ENCODE assay signal across 9 mouse cellular contexts in the genomic region with DNA sequence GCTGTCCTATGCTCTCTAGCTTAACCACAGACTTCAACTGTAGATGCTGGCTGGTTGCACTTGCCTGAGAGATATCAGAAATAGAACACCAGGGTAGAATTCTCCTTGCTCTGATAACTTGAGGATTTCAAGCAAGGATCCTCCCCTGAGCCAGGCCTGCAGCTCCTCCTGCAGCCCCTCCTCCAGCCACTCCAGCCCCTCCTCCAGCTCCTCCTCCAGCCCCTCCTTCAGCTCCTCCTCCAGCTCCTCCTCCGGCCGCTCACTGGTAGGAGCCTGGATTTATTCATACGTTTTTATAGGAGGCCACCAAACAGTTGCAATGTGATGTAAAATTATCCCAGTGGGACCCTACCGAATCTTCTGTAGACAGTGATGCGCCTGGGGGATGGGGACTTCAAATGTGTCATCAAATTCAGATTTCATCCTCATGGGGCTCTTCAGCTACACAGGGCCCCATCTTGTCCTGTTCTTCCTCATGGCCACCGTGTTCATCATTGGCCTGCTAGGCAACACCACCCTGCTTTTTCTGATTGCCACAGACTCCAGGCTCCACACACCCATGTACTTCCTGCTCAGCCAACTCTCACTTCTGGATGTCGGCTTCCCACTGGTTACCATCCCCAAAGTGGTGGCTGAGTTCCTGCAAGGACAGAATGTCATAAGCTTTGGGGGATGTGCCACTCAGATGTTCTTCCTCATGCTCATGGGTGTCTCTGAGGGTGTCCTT. TPM values are rescaled to one million over a fixed set of nuclear protein-coding genes. Genes with fewer than 3 reads are reported as not detected.
DNase-seq lines count a peak whose midpoint lies in the region; ATAC-seq lines count a peak whose summit lies in the region.
"Had no signal": no experiment of that assay in that cellular context is flagged by ENCODE, and none has a peak within 500 bp of the region (broad histone marks: within the 10 kb centered on the region; RNA-seq: fewer than 3 reads in every experiment).

No protein-coding gene starts in this region.

- intact Hi-C loops in left cerebral cortex, postnatal 4 days (cut with DNase I), result loop anchor here (2.0 kb wide), 1 partner anchor 97 kb away; no protein-coding TSS in a partner anchor

- ATAC-seq in megakaryocyte-erythroid progenitor cell, adult 5-6 weeks (replicated peaks; ENCODE audit: low FRiP score, low TSS enrichment, poor library complexity, severe bottlenecking), result peak; percentile 97

- DNase-seq in ZHBTc4 (ENCODE audit: low read depth, low spot score), result peak; percentile 82
- peak; percentile 7 for DNase-seq in cerebellum, adult 9-11 months
- peak; percentile 48 to 49 for DNase-seq in heart, adult 18-20 months
- peak; percentile 24 for DNase-seq in kidney, adult 9 months
- peak; percentile 36 for DNase-seq in left cerebral cortex, postnatal 4 days
- DNase-seq in spleen, postnatal 36 days (ENCODE audit: low spot score in 2 of 2), result peak; percentile 32 to 37
- DNase-seq in yolk sac, embryonic 10.5 days (ENCODE audit: low spot score), result peak; percentile 11

RNA-seq across cellular contexts. Expression of a gene that starts 7.3 kb away (rescaled TPM):
- total RNA-seq in heart, adult 18-20 months (2021), result not detected
- under 1 TPM in 1 of 2 experiments, not detected in 1; 0.04 TPM for total RNA-seq in left cerebral cortex, postnatal 4 days (2021)
- not detected in 2 replicates for total RNA-seq in megakaryocyte-erythroid progenitor cell, adult 5-6 weeks (2014; fragmentation: Nextera tagmentation)
- total RNA-seq in megakaryocyte-erythroid progenitor cell, adult 5-6 weeks (2017), result not detected in 2 replicates
- total RNA-seq: left cerebral cortex, adult 2 months had no signal

RNA-seq across cellular contexts. Expression of a gene that starts 16.6 kb away (rescaled TPM):
- not detected for total RNA-seq in heart, adult 18-20 months (2021)
- total RNA-seq in left cerebral cortex, postnatal 4 days (2021), result not detected
- not detected in 2 replicates for total RNA-seq in megakaryocyte-erythroid progenitor cell, adult 5-6 weeks (2014; fragmentation: Nextera tagmentation)
- total RNA-seq in megakaryocyte-erythroid progenitor cell, adult 5-6 weeks (2017), result not detected in 2 replicates
- total RNA-seq: left cerebral cortex, adult 2 months had no signal

RNA-seq across cellular contexts. Expression of a gene that starts 35.2 kb away (rescaled TPM):
- 100 to 1,000 TPM in 1 of 2 experiments, 10 to 100 TPM in 1; 89.1 to 107 TPM for total RNA-seq in heart, adult 18-20 months (2021)
- 10 to 100 TPM; 74.1 to 78.5 TPM for total RNA-seq in left cerebral cortex, postnatal 4 days (2021)
- total RNA-seq in megakaryocyte-erythroid progenitor cell, adult 5-6 weeks (2014; fragmentation: Nextera tagmentation), result 10.4 and 13.4 TPM in 2 replicates
- total RNA-seq in megakaryocyte-erythroid progenitor cell, adult 5-6 weeks (2017), result 5.9 and 15.5 TPM in 2 replicates

RNA-seq across cellular contexts. Expression of a gene that starts 58.5 kb away (rescaled TPM):
- total RNA-seq in heart, adult 18-20 months (2021), result not detected
- not detected for total RNA-seq in left cerebral cortex, postnatal 4 days (2021)
- total RNA-seq in megakaryocyte-erythroid progenitor cell, adult 5-6 weeks (2014; fragmentation: Nextera tagmentation), result not detected in 2 replicates
- not detected in 2 replicates for total RNA-seq in megakaryocyte-erythroid progenitor cell, adult 5-6 weeks (2017)
- total RNA-seq: left cerebral cortex, adult 2 months had no signal

Comparison
In these comparisons a context has a peak if more than half of its experiments do, and no peak if none do; other contexts are left out.
1. Peak in every context shown above with its lines: DNase-seq and ATAC-seq.
2. DNase-seq: peak in every context shown above with its lines; median percentile 82 in ZHBTc4; 48 in heart, adult 18-20 months; 36 in left cerebral cortex, postnatal 4 days; 34 in spleen, postnatal 36 days; 24 in kidney, adult 9 months; 11 in yolk sac, embryonic 10.5 days; 7 in cerebellum, adult 9-11 months.
3. RNA of a gene that starts 35.2 kb away (total RNA-seq): 89.1 to 107 TPM in heart, adult 18-20 months and 74.1 to 78.5 TPM in left cerebral cortex, postnatal 4 days; 5.9 to 15.5 TPM in megakaryocyte-erythroid progenitor cell, adult 5-6 weeks; every median in the first group is over 4 times any median in the second.